Mouse (Mus musculus) monocyte, adult 2 months (primary cell): Measurements from ENCODE around the gene Hist1h2an.
"Not testable (repeated sequence)": the region's sequence is repeated elsewhere in the genome, so short reads cannot be mapped to it uniquely, and the experiment has no call there.

Experiments used
- DNase-seq, 2 experiments: peaks; one replicate each; pipeline ENCODE4 v3.0.0; 2022; ENCODE audit warnings: low spot score in 2 of 2, low read depth in 1 of 2

Gene Hist1h2an

DNA sequence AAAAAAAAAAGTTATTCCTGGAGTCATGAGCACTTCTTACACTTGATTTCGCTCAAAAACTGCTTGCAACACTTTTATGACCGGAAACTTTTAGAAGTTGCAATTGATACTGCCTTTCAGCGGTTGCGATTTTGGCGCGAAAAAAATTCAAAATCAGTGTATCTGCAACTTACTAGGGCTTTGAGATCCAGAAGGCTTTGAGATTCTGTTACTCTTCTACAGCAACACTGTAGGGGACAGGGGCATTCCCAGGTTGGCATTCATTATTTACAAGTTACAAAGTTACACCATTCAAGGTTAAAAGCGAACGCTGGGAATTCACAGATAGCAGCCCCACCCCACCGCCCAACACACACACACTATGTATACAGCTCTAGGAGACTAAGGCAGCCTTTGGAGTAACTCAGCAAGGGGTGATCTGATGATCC is 3.3 kb downstream of the Hist1h2an start:
- DNase-seq, result no peak

DNA sequence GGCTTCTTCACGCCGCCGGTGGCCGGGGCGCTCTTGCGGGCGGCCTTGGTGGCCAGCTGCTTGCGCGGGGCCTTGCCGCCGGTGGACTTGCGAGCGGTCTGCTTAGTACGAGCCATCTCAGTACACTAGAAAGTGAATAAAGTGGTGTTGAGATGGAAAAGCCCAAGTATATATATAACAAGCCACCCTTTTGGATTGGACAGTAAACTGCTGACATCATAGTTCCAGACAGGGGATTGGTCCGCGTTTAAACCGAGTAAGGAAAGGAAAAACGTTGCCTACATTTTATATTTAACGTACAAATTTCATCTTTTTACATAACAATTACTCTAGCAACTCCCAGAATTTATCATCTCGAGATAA is 3.8 kb downstream of the Hist1h2an start, which contains the start of gene Hist1h3i:
Gene Hist1h3i, minus strand, starts transcription at position 116 of the 363 bp plus-strand sequence.
- peak; percentile 24 to 54 for DNase-seq

DNA sequence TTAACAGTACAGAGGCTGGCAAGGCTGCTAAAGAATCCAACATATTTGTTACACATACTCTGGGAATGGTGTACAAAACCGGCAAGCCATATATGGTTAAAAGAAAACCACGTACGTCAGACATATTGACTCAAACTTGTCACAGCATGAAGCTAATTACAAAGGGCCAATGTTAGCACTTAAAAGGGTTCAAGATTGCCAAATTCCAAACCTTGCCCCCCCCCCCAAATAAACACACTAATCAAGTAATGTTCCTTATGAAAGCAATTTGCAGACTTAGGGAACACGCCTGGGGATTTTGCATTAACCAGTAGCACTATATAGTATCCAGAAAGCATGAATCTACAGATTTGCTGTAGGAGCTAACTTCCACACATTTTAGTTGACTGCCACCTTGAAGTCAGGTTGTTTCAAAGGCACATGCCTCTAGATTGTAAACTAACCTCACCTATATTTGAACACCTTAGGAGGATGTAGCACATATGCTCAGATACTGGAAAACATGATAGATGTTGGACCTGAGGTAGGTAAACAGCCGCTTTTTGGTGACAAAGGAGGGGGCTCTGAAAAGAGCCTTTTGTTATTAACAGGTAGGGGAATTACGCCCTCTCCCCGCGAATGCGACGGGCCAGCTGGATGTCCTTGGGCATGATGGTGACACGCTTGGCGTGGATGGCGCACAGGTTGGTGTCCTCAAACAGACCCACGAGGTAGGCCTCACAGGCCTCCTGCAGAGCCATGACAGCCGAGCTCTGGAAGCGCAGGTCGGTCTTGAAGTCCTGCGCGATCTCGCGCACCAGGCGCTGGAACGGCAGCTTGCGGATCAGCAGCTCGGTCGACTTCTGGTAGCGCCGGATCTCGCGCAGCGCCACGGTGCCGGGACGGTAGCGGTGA is 4.4 kb downstream of the Hist1h2an start:
- not testable (repeated sequence) for DNase-seq

DNA sequence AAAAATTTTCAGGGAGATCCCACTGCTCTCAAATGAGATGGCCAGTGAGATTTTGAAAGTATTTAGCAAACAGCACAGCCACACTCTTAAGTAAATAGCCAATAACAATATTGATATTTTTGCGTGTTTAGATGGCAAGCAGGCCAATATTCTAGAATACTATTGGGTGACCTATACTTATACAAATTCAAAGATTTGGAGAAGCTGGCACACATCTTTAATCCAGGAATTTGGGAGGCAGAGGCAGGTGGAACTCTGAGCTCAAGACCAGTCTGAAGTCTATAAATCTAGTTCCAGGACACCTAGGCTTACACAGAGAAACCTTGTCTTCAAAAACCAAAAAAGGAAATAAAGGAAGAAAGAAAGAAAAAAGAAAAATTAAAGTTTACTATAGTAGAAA is 5.4 kb downstream of the Hist1h2an start:
- DNase-seq, result no peak

DNA sequence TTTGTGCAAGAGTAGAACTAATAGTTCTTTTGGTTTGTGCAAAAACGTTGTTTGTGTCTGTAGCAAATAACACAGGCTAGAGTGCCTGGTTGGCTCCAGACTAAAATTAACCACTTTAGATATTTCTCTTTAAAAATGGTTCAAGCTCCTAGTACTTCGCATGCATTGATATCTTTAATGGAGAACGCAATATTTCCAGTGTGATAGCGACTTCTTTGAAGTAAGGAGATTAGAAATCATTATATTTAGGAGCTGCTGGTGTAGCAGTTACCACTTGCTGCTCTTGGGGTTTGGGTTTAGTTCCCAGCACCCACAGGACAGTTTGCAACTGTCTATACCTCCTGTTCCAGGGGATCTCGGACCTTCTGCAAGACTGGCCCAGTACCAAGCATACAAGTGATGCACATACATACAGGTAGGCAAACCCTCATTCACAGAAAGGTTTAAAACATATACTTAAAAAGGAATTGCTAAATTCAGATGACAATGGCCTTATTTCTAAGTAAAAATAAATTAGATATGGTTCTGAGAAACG is 5.9 kb downstream of the Hist1h2an start:
- no peak for DNase-seq

- peak; percentile 32 to 50 for DNase-seq
Measured at GRCm38 (mm10) chr13:21779767-21780731, 7.0 kb downstream of the Hist1h2an start, which contains the start of gene Hist1h1b. Gene Hist1h1b, minus strand, starts transcription at chr13:21780625.

DNA sequence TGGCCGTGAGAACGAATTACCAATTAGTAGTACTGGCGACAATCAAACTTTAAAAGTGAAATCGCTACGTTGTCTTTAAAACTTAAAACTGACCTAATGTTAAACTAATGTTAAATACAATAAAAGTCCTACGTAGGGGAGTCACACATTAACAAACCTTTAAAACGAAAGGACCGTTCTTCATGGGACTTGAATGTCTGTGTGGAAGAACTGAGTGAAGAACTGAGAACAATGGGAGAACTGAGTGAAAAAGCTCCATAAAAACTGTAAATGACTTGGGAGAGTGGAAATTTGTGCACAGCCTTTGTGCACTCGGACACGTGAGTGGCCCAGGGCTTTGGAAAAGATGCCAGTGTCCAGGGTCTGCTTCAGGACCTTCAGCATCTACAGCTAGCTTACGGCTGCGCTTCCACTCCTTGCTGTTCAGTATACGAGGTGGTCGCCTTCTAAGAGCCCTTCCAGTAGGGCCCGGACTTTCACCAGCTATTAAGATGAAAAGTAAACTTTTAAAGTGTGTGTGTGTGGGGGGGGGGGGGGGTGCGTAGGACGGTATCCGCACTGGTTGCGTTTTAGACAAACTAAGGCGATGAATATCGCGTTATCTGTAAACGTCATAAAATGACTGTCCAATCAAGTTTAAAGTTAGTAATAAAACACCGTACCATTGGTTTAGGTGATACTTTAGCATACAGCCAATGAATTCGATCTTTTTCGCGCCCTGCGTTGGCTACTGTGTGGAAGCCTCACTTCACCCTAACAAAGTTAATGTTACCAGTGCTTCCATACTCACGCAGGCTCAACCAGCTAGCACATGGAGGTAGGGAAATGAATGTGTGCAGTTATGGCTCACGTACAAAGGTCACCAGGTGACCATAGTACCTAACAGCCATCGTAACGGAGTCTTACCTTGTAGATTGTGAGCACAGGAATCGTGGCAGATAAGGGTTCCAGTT is 7.9 kb downstream of the Hist1h2an start:
- DNase-seq, result peak; percentile 40 to 56

- no peak for DNase-seq
Measured at GRCm38 (mm10) chr13:21755707-21756106, 31.3 kb downstream of the Hist1h2an start.

- DNase-seq, result not testable (repeated sequence)
Measured at GRCm38 (mm10) chr13:21754294-21755001, 32.6 kb downstream of the Hist1h2an start.

DNA sequence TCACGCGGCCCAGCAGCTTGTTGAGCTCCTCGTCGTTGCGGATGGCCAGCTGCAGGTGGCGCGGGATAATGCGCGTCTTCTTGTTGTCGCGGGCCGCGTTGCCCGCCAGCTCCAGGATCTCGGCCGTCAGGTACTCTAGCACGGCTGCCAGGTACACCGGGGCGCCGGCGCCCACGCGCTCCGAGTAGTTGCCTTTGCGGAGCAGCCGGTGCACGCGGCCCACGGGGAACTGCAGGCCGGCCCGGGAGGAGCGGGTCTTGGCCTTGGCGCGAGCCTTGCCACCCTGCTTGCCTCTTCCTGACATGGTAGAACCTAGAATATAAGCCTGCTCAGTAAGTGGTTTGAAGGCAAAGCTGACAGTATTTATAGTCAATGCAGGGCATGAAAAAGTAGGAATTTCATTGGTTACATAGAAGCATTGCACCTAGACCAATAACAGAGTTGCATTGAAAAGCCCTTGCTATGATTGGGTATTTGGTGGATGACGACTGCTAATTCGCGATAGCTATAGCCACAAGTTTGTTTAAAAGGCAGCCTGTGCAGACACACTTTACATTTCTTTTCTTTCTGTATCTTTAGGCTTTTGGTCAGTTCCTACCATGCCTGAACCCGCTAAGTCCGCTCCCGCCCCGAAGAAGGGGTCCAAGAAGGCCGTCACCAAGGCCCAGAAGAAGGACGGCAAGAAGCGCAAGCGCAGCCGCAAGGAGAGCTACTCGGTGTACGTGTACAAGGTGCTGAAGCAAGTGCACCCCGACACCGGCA is 33.3 kb downstream of the Hist1h2an start, which contains the start of the genes Hist1h2ak and Hist1h2bn:
Gene Hist1h2ak, minus strand, starts transcription at position 304 of the 762 bp plus-strand sequence.
Gene Hist1h2bn, plus strand, starts transcription at position 600 of the 762 bp plus-strand sequence.
- DNase-seq, result peak; percentile 33 to 68

- DNase-seq, result no peak
Measured at GRCm38 (mm10) chr13:21753051-21753523, 33.9 kb downstream of the Hist1h2an start.

GRCm38 (mm10) chr13:21752356-21752755 is 34.7 kb downstream of the Hist1h2an start:
- no peak for DNase-seq

DNA sequence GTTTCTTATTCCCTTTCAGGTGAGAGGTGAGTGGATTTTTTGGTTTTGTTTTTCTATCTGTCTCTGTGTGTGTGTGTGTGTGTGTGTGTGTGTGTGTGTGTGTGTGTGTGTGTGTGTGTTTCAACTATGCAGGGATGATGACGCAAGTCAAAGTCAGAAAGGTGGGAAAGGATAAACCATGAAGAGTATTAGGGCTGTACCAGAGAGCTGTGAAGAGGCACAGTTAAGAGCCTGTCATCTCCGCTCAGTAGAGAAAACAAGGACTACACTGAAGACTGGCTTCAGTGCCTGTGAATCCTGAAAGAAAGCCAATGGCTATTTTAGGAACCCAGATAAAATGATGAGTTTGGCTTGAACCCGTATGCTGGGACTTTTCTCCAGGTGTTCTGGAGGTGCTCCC is 35.2 kb downstream of the Hist1h2an start:
- no peak for DNase-seq

DNA sequence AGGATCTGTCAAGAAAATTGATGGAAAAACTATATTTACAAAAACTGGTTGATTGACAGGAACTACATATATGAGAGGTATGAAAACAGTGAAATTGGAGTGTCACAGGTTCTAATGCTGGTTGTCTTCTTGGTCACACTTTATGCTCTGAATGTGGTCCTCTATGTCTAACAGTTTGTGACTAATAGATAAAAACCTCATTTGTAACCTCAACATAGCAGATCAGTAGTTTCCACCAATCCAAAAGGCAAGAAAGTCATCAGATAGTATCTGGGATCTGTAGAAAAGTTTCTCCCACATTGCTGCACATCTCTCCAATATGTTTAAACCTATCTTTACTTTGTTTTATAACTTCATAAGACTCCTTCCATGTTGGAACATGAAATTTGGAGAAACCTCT is 35.6 kb downstream of the Hist1h2an start:
- no peak for DNase-seq

DNA sequence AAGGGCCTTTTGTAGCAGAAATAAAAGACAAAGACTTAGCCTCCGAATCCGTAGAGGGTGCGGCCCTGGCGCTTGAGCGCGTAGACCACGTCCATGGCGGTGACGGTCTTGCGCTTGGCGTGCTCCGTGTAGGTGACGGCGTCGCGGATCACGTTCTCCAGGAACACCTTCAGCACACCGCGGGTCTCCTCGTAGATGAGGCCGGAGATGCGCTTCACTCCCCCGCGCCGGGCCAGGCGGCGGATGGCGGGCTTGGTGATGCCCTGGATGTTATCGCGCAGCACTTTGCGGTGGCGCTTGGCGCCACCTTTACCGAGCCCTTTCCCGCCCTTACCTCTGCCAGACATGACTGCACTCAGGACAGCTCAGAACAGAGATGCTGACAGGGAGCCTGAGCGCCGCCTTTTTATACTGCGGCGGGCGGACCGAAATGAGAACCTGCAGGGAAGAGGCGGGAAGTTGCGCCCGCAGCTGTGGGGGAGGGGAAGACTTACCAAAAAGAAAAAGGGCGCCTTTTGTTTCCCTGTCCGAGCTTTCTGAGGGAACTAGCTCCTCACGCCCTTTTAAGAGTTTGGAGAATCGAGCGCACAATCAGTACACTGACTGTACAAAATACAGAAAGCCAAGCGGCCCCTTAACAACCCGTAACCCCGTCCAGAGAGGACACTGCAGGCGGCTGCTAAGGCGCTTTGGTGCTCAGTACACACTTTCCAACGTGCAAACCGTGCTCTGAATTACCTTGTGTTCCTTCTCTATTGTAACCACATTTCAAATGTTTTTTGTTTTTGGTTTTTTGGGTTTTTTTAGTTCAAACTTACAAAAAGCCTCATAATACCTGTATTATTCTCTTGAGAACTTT is 36.6 kb downstream of the Hist1h2an start, which contains the start of gene Hist1h4k:
Gene Hist1h4k, minus strand, starts transcription at position 347 of the 859 bp plus-strand sequence.
- peak; percentile 69 to 77 for DNase-seq

GRCm38 (mm10) chr13:21749387-21750158 is 37.4 kb downstream of the Hist1h2an start:
- DNase-seq, result no peak

GRCm38 (mm10) chr13:21745006-21745405 is 42.0 kb downstream of the Hist1h2an start:
- no peak for DNase-seq
